ENCODE assay signal across 25 mouse cellular contexts in genomic region chr10:115894045-115894444, GRCm38 (mm10).
DNase-seq lines count a peak whose midpoint lies in the region; ATAC-seq and TF ChIP-seq lines count a peak whose summit lies in the region.
"Had no signal": no experiment of that assay in that cellular context is flagged by ENCODE, and none has a peak within 500 bp of the region (broad histone marks: within the 10 kb centered on the region; RNA-seq: fewer than 3 reads in every experiment).

No protein-coding gene starts in this region.

- no peak overlapping the region for H3K9ac ChIP-seq in intestine, embryonic 14.5 days (ENCODE audit: low read length)
- no peak overlapping the region for H3K9ac ChIP-seq in intestine, postnatal 0 days (ENCODE audit: low read depth, low read length)
- H3K9ac ChIP-seq in intestine, embryonic 16.5 days (ENCODE audit: low read depth, low read length) = no peak overlapping the region
- H3K9ac ChIP-seq: embryonic facial prominence, embryonic 12.5 days; forebrain, embryonic 13.5 days; forebrain, embryonic 15.5 days had no signal

- intact Hi-C loops in left cerebral cortex, postnatal 10 days (cut with DNase I) = no loop called here

- no peaks in the 10 kb centered on the region for H3K36me3 ChIP-seq in intestine, embryonic 14.5 days (ENCODE audit: control insufficient read depth, insufficient read depth, low read length)
- no peaks in the 10 kb centered on the region for H3K36me3 ChIP-seq in intestine, postnatal 0 days (ENCODE audit: control insufficient read depth, insufficient read depth)
- no peaks in the 10 kb centered on the region for H3K36me3 ChIP-seq in intestine, embryonic 16.5 days (ENCODE audit: control insufficient read depth, insufficient read depth, low read length)
- H3K36me3 ChIP-seq: embryonic facial prominence, embryonic 10.5 days; embryonic facial prominence, embryonic 12.5 days; forebrain, embryonic 15.5 days; G1E had no signal

- H3K4me3 ChIP-seq in intestine, embryonic 14.5 days (ENCODE audit: low read depth, low read length) = no peak overlapping the region
- H3K4me3 ChIP-seq in intestine, postnatal 0 days (ENCODE audit: low read depth, low read length) = no peak overlapping the region
- H3K4me3 ChIP-seq in intestine, embryonic 16.5 days (ENCODE audit: low read length) = no peak overlapping the region
- H3K4me3 ChIP-seq: embryonic facial prominence, embryonic 10.5 days; embryonic facial prominence, embryonic 12.5 days; forebrain, embryonic 13.5 days; forebrain, embryonic 15.5 days had no signal

- no peak for DNase-seq in intestine, embryonic 14.5 days (ENCODE audit: low spot score)
- peak; percentile 6 for DNase-seq in lung, postnatal 25 days (ENCODE audit: low spot score)
- DNase-seq in lung, postnatal 14 days = no peak
- DNase-seq in Muller cell, postnatal 12 days (ENCODE audit: inconsistent ontology term) = peak; percentile 14
- no peak for DNase-seq in left cerebral cortex, postnatal 10 days (ENCODE audit: extremely low spot score in 1 of 2, low spot score in 2 of 2)
- DNase-seq: adrenal gland, adult 2 months; adrenal gland, postnatal 10 days; adrenal gland, postnatal 25 days; B cell, adult 2 months; cerebellum, adult 11 months; cerebellum, adult 18-20 months; cerebellum, adult 8-10 months; cerebellum, adult 9-11 months; cerebellum, postnatal 14 days; cerebellum, postnatal 36 days; embryo, embryonic 11 days had no signal

- TF ChIP-seq CTCF in intestine, postnatal 0 days (IDR thresholded peaks at IDR 0.05; ENCODE audit: low read depth) = no peak

- no peaks in the 10 kb centered on the region for H3K4me1 ChIP-seq in intestine, embryonic 14.5 days (replicated peaks; ENCODE audit: control insufficient read depth, insufficient read depth, low read length)
- H3K4me1 ChIP-seq in intestine, postnatal 0 days (replicated peaks; ENCODE audit: control insufficient read depth, insufficient read depth, low read length) = no peaks in the 10 kb centered on the region
- H3K4me1 ChIP-seq in intestine, embryonic 16.5 days (ENCODE audit: control insufficient read depth, insufficient read depth, low read length) = no peaks in the 10 kb centered on the region
- H3K4me1 ChIP-seq: embryonic facial prominence, embryonic 12.5 days; forebrain, embryonic 13.5 days; forebrain, embryonic 15.5 days had no signal

- H3K9me3 ChIP-seq in intestine, embryonic 14.5 days (ENCODE audit: control insufficient read depth, low read length) = no peaks in the 10 kb centered on the region
- no peaks in the 10 kb centered on the region for H3K9me3 ChIP-seq in intestine, postnatal 0 days (ENCODE audit: control insufficient read depth)
- H3K9me3 ChIP-seq in intestine, embryonic 16.5 days (ENCODE audit: control insufficient read depth, low read length) = no peaks in the 10 kb centered on the region
- H3K9me3 ChIP-seq: embryonic facial prominence, embryonic 10.5 days; embryonic facial prominence, embryonic 12.5 days; forebrain, embryonic 13.5 days; forebrain, embryonic 15.5 days had no signal

- no peaks in the 10 kb centered on the region for H3K27me3 ChIP-seq in intestine, embryonic 14.5 days (replicated peaks; ENCODE audit: control insufficient read depth, insufficient read depth, low read length)
- H3K27me3 ChIP-seq in intestine, postnatal 0 days (replicated peaks; ENCODE audit: control insufficient read depth, insufficient read depth, low read length) = no peaks in the 10 kb centered on the region
- no peaks in the 10 kb centered on the region for H3K27me3 ChIP-seq in intestine, embryonic 16.5 days (replicated peaks; ENCODE audit: control insufficient read depth, insufficient read depth, low read length)
- H3K27me3 ChIP-seq: CH12.LX; forebrain, embryonic 13.5 days; forebrain, embryonic 15.5 days had no signal

- H3K27ac ChIP-seq in intestine, embryonic 14.5 days (ENCODE audit: low read depth) = no peak overlapping the region
- no peak overlapping the region for H3K27ac ChIP-seq in intestine, postnatal 0 days (ENCODE audit: low read depth, low read length)
- no peak overlapping the region for H3K27ac ChIP-seq in intestine, embryonic 16.5 days (ENCODE audit: low read length)
- H3K27ac ChIP-seq: embryonic facial prominence, embryonic 10.5 days; embryonic facial prominence, embryonic 12.5 days; forebrain, embryonic 13.5 days; forebrain, embryonic 15.5 days had no signal

- WGBS in intestine, embryonic 14.5 days = 61% methylated on average over 5 of the region's 5 CpGs
- 44% methylated on average over 5 of the region's 5 CpGs for WGBS in intestine, postnatal 0 days
- 45% methylated on average over 5 of the region's 5 CpGs for WGBS in intestine, embryonic 16.5 days

- H3K4me2 ChIP-seq in intestine, embryonic 14.5 days (ENCODE audit: low read length) = no peak overlapping the region
- no peak overlapping the region for H3K4me2 ChIP-seq in intestine, postnatal 0 days (replicated peaks; ENCODE audit: low read depth)
- H3K4me2 ChIP-seq in intestine, embryonic 16.5 days (ENCODE audit: low read depth, low read length) = no peak overlapping the region
- H3K4me2 ChIP-seq: embryonic facial prominence, embryonic 12.5 days; forebrain, embryonic 13.5 days; forebrain, embryonic 15.5 days had no signal

- 0 out of 2 replicates have a peak, but pooled peaks have one; percentile 53 for ATAC-seq in intestine, embryonic 14.5 days (replicated peaks; ENCODE audit: low FRiP score, low TSS enrichment, low read depth)
- no peak for ATAC-seq in intestine, postnatal 0 days
- peak; percentile 40; the same call in 1 of the 2 replicates for ATAC-seq in intestine, embryonic 16.5 days
- ATAC-seq: CD4-positive, CD25-positive, alpha-beta regulatory T cell, adult 4 months; forebrain, embryonic 13.5 days; forebrain, embryonic 15.5 days had no signal

Comparison
In these comparisons a context has a peak if more than half of its experiments do, and no peak if none do; other contexts are left out.
1. DNase-seq: peak in lung, postnatal 25 days (single experiment) and Muller cell, postnatal 12 days (single experiment); none in intestine, embryonic 14.5 days (single experiment), lung, postnatal 14 days (single experiment) and left cerebral cortex, postnatal 10 days (0 of 2).